Mouse (Mus musculus): ENCODE measurements around the gene 1700028J19Rik.
"Not testable (repeated sequence)": the region's sequence is repeated elsewhere in the genome, so short reads cannot be mapped to it uniquely, and the experiment has no call there.

The 1700028J19Rik gene

DNA sequence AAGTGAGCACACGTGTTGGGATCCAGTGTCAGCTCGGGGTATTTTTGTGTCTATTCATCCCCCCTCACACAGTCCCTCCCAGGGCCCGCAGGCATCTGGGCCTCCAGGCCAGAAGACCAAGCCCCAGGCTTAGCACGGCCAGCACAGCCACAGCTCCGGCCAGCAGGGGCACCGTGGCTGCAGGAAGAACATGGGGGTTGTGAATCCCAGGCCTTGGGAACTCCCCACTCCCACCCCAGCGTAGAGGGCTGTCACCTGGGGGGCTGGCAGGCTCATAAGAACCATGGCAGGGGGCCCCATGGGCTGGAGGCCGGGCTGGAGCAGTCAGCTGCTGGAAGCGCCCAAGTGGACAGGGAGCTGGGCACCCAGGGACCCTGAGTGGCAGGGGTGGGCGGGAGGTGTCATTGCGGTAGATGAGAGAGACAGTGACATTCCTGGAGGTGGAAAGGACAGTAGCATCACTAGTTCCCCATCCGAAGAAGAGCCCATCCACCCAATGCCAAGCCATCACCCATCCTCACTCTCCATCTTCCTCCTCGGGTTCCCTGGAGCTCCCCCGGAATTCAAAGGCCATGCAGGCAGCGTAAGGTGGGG, 6.6 kb upstream of the 1700028J19Rik start:
- intact Hi-C loops (cut with DNase I), result no loop called here

DNA sequence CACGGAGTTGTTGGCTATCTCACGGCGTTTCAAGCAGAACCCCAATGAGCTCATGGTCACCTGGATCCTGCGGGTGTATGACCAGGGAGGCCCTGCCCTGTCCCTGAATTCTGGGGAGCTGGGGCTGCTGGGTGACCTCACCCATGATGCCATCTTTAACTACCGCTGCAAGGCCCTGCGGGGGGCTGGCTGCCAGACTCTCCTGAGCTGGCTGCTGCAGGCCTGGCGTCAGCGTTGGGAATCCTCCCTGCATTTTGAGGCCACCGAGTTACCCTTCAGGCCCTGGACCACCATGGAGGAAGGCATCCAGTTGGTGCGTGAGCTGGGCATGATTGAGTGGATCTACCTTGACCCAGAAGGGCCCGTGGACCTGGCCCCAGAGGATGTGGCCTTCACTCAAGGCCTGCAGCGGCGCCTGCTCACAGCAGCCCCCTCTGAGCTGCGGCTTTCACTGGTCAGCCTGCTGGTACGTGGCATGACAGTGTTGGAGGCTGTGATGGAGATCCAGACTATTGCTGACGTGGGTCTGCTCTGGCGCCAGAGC, 4.3 kb upstream of the 1700028J19Rik start:
- intact Hi-C loops (cut with DNase I), result not testable (repeated sequence)

DNA sequence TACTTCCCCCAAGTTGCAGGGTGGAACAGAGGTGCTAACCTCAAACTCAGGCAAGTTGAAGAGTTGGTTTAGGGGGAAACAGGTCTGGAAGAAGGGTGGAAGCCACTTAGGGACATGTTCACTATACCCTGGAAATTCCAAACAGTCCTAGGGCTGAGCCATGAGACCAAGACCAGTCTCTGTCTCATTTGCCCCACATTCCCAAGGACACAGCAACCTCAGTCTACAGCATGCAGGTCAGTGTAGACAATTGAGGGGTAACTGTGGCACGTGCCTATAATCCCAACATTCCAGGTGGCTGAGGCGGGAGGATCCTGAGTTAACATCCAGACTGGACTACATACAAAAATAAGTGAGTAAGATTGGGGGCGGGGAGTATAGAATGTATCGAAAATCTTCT, 2.8 kb upstream of the 1700028J19Rik start:
- intact Hi-C loops (cut with DNase I), result no loop called here

DNA sequence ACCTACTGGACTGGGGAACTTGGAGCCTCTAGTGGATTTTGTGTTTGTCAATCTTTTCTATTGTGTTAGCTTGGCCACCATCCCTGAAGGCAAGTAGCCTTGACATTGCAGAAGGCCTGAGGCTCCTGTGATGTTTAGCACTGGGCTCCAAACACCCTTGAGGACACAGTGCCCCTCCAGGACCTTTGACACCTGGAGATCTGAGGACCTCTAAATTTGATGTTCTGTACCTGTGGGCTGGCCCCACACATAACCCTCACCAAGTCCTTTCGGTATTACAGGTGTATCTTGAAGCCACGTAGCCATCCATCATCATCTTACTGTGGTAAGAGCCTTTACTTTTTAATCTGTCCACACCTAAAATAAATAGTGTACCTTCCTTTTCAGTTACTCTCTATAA, 1.5 kb upstream of the 1700028J19Rik start:
- intact Hi-C loops (cut with DNase I), result no loop called here

DNA sequence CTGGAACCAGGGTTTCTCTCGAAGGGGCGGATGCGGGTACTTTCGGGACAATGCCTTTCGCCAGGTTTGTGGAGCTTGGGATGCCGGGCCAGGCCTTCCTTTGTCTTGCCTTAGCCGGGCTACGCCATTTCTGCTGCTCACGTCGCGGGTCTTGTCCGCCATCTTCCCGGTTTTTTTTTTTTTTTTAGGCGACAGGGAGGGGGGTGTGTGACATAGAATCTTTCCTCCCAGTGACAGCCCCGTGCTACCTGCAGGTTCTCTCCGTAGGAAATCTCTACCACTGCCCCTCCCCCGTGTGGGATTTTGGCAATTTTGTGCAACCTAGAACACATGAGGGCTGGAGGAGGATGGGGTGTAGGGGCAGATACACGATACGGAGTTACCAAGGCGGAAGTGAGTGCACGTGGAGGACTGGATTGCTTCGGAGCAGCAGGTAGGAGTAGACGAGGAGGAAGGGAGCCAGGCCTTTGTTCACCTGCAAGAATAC, 532 bp upstream of the 1700028J19Rik start:
- intact Hi-C loops (cut with DNase I), result no loop called here

DNA sequence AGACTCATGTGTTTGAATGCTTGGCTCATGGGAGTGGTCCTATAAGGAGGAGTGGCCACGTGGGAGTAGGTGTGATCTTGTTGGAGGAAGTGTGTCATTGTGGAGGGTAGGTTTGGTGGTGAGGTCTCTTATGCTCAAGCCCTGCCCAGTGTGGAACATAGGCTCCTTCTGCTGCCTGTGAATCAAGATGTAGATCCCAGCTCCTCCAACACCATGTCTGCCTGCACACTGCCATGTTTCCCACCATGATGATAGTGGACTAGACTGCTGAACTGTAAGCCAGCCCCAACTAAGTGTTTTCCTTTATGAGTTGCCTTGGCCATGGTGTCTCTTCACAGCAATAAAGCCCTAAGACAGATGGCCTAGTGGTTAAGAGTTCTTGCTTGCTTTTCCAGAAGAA, 2.4 kb downstream of the 1700028J19Rik start:
- intact Hi-C loops (cut with DNase I), result no loop called here

DNA sequence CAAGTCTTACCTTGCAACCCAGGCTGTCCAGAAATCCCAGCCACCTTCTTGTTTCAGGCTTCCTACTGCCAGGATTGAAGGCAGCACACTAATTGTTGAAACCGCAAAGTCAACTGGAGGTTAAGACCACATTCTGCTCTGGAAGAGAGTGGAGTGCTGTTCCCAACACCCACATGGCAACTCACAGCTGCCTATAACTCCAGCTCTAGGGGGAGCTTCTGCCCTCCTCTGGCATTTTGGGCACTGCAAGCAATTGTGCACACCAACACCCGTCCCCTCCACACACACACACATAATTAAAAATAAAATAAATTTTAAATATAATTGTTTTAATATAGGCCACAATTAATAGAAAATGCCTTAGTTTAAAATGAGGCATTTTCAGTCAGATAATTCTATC, 5.3 kb downstream of the 1700028J19Rik start:
- intact Hi-C loops (cut with DNase I), result no loop called here

DNA sequence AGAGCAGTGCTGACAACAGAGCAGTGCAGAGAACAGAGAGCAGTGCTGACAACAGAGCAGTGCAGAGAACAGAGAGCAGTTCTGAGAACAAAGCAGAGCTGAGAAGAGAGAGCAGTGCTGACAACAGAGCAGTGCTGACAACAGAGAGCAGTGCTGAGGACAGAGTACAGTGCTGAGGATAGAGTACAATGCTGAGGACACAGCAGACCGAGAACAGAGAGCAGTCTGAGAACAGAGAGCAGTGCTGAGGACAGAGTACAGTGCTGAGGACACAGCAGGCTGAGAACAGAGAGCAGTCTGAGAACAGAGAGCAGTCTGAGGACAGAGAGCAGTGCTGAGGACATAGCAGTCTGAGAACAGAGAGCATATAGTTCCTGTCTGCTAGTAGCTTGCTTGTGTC, 5.8 kb downstream of the 1700028J19Rik start:
- intact Hi-C loops (cut with DNase I), result no loop called here

DNA sequence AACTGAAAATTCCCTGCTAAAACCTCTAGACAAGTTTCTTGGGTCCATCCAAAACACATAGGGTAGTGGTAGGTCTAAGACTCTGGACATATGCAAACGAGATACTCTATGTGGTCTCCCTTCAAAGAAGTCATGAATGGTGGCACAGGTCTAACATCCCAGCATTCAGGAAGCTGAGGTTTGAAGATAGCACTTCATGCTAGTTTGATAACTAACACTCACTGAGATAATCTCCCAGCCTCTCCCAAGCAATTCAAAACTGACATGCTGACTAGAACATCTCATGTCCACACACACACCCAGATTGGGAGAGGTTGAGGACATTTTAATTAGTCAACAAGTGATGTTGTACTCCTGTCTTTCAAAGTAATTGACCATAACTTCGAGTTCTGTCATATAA, 6.6 kb downstream of the 1700028J19Rik start:
- intact Hi-C loops (cut with DNase I), result no loop called here

DNA sequence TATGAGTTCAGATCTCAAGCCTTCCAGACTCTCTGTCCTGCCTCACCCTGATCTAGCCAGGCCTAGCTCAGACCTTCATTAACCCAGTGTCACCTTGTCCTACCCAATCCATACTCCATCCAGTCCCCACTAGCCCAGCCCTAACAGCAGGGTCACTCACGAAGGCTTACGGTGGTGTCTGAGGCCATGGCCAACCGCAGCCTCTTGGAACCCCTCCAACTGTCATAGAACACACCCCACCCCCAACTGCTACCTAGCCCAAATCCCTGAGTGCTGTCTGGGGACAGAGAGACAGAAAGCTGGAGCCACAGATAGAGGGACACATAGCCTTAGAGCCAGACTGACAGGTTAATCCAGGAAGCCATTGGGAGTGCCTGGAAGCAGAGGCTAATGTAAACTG, 10.6 kb downstream of the 1700028J19Rik start, which contains the start of gene Gm36864:
Gene Gm36864 (plus strand): TSS at position 269 of the 400 bp plus-strand sequence.
- intact Hi-C loops (cut with DNase I), result no loop called here

DNA sequence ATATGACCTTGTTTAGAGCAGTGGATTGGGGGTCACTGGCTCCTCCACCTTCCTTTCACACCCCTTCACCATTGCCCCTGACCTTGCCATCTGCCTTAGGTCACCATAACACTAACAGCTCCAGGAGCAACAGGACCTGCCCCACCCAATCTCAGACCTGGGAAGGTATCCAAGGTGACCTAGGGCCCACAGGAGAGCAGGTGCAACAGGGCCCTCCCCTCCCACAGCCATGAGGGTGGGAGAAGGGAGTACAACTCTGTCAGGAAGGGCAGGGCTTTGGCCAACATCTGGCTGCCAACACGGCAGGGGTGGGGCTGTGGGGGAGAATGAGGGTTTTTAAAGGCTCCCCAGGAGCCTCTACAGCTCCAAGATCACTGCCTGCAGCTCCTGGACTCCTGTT, 21.4 kb downstream of the 1700028J19Rik start, which contains the start of gene Klk1:
Gene Klk1 (plus strand): TSS at position 285 of the 400 bp plus-strand sequence.
- intact Hi-C loops (cut with DNase I), result no loop called here

DNA sequence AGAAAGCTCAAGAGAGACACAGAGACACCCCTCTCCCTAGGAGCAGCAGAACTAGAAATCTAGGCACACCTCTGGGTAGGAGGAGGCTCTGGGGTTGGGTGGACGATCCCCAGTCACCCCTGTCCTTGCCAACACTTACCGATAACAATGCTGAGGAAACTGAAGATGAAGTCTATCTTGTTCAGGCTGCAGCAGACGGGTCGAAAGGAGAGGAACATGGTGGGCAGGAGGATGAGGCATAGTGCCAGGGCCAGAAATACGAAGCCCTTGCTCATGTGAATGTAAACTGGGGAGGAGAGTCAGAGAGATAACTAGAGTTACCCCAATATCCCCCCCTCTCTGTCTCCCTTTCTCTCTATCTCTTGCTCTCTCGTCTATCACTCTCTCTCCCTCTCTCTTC, 24.2 kb downstream of the 1700028J19Rik start:
- intact Hi-C loops (cut with DNase I), result not testable (repeated sequence)

DNA sequence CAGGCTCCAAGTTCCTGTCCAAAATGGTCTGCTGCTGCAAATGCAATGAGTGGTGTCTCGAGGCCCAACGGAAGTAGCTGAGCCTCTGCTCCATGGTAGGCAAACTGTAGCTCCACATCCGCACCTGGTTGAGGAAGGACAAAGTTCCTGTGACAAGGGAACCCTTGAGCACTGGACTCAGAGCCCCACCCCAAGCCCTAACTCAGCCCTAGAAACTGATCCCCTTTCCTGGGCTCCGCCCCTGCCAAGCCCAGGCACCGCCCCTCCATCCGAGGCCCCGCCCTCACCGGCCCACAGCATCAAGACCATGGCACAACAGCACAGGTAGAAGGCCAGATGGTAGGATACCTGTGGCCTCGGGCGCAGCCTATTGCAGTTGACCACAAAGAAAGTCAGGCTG, 24.9 kb downstream of the 1700028J19Rik start:
- intact Hi-C loops (cut with DNase I), result not testable (repeated sequence)

DNA sequence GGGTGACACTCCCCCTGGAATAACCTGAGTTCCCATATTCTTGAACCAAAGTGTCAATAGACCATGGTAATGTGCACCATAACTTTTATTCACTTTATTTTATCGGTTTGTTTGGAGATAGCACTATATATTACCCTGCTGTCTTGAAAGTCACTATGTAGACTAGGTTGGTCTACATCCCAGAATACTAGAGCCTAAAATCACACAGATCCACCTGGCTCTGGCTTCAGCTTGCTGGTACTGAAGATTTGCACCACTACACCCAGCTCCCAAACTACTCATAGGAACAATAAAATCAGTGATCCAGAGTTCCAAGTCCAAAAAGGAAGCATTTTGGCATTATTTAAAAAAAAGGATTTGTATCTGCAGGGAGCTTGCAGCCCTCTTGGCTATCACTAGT, 30.9 kb downstream of the 1700028J19Rik start, which contains the start of gene Klk1b5:
Gene Klk1b5 (plus strand): TSS at position 301 of the 400 bp plus-strand sequence.
- intact Hi-C loops (cut with DNase I), result no loop called here

DNA sequence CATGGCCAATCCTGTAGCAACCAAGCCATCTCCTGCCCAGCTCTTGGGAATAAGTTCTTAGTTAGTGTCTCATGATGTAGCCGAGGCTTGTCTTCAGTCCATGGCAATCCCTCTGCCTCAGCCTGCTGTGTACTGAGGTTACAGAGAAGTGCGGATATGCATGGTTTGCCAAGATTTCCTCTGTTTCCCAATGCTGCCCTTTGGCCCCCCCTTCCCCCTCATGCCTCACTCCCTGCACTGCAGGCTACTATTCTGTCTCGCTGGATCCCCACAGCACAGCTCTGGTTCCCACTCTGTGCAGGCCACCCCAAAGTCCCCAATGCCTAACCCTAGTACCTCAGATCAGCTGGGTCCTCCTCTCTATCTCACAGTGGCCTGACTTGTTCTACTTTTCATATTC, 38.2 kb downstream of the 1700028J19Rik start:
- intact Hi-C loops (cut with DNase I), result no loop called here

DNA sequence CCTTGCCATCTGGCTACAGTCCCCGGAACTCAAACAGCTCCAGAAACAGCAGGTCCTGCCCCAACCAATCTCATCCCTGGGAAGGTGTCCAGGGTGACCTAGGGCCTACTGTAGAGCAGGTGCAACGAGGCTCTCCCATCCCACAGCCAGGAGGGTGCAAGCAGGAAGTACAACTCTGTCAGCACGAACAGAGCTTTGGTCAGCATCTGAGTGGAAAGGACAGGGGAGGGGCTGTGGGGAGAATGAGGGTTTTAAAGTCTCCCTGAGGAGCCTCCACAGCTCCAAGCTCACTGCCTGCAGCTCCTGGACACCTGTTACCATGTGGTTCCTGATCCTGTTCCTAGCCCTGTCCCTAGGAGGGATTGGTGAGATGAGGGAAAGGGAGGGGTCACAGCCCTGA, 39.4 kb downstream of the 1700028J19Rik start, which contains the start of gene Klk1b4:
Gene Klk1b4 (plus strand): TSS at position 301 of the 400 bp plus-strand sequence.
- intact Hi-C loops (cut with DNase I), result not testable (repeated sequence)

DNA sequence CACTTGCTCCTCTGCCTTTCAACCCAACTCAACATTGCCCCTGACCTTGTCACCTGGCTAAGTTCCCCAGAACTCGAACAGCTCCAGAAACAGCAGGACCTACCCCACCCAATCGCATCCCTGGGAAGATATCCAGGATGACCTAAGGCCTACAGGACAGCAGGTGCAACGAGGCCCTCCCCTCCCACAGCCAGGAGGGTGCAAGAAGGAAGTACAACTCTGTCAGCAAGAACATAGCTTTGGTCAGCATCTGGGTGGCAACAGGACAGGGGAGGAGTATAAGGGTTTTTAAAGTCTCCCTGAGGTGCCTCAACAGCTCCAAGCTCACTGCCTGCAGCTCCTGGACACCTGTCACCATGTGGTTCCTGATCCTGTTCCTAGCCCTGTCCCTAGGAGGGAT, 48.6 kb downstream of the 1700028J19Rik start, which contains the start of gene Klk1b3:
Gene Klk1b3 (plus strand): TSS at position 301 of the 400 bp plus-strand sequence.
- intact Hi-C loops (cut with DNase I), result no loop called here

DNA sequence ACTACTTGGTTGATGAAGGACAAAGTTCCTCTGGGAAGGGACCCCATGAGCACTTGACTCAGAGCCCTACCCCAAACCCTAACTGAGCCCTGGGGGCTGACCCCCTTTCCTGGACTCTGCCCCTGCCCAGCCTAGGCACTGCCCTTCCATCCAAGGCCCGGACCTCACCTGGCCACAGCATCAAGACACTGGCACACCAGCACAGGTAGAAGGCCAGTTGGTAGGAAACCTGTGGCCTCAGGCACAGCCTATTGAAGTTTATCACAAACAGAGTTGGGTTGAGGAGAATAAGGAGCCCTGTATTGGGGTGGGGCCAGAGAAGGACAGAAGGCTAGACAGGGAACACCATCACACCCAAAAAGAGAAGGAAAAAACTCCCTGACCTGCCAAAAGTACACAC, 53.0 kb downstream of the 1700028J19Rik start:
- intact Hi-C loops (cut with DNase I), result not testable (repeated sequence)

DNA sequence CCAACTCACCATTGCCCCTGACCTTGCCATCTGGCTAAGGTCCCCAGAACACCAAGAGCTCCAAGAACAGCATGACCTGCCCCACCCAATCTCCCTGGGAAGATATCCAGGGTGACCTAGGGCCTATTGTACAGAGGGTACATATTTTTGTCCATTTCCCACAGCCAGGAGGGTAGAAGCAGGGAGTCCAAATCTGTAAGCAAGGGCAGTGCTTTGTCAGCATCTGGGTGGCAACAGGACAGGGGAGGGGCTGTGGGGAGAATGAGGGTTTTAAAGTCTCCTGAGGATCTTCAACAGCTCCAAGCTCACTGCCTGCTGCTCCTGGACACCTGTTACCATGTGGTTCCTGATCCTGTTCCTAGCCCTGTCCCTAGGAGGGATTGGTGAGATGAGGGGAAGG, 58.6 kb downstream of the 1700028J19Rik start, which contains the start of gene Klk1b24:
Gene Klk1b24 (plus strand): TSS at position 301 of the 400 bp plus-strand sequence.
- intact Hi-C loops (cut with DNase I), result not testable (repeated sequence)

DNA sequence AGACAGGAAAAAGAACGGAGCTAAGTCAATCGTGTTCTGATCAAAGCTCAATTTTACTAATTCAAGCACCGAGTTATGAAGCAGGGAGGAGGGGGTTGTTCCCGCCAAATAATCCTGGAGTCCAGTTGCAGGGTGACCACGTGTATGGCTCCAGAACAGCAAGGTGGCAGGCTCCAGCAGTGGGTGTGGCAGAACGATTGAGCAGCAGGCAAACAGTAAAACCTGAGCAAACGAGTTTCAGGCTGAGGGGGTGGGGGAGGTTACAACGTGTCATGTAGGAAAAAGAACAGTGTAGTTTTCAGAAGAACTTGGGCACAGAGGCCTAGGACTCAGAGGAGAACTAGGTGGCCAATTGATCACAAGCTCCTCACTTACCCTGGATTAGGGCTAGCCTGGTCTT, 60.0 kb downstream of the 1700028J19Rik start:
- intact Hi-C loops (cut with DNase I), result not testable (repeated sequence)
